Mouse (Mus musculus): ENCODE measurements around the gene Abtb2.

DNA sequence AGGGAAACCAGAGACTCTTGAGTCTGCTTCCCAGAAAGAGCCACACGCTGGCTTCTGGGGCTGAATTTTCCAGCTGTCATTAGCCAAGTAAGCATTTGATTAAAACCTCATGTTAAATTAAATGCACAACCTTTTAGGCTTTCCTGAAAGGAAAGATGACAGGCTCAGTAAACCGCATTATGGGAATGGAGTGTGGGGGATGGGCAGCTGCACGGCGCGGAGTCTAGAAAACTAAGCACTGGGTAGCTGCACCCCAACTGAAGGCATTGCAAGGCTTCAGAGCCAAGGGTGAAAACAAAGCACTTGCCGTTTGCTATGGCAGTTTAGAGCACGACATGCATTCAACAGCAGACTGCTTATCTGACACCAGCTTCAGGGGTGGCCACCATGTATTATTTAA, 2.1 kb downstream of the Abtb2 start:
- TF ChIP-seq POLR2A (IDR thresholded peaks at IDR 0.05; ENCODE audit: low read depth, low read length), result no peak
- TF ChIP-seq CTCF (IDR thresholded peaks at IDR 0.05; ENCODE audit: extremely low read depth, insufficient read depth, insufficient read length, insufficient replicate concordance), result no peak
